In the genomic region with DNA sequence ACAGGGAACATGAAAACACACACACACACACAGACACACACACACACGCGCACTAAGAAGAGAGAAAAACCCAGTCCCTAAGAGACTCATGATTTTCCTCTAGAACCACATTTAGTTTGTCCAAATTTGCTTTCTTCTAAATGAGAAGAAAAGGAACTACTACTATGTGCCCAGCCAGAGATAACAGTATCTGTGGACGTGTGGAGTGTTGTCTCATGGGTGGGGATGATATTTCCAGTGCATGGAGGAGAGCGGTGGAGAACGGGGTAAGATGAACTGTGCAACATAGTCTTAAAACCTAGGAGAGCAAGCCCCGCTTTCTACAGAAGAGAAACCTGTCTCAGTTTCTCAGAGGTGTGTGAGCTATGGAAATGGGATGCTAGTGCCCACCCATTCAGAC, we compare ENCODE assay signal across 30 mouse cellular contexts.
"Had no signal": no experiment of that assay in that cellular context is flagged by ENCODE, and none has a peak within 500 bp of the region (broad histone marks: within the 10 kb centered on the region; RNA-seq: fewer than 3 reads in every experiment).

No protein-coding gene starts in this region.

- DNase-seq: heart, postnatal 10 days; heart, postnatal 14 days; heart, postnatal 36 days; heart, postnatal 4 days; kidney, adult 11 months; kidney, adult 18-20 months; kidney, adult 2 months; kidney, adult 8-10 months; kidney, adult 9 months; kidney, postnatal 10 days; kidney, postnatal 14 days; kidney, postnatal 25 days; kidney, postnatal 36 days; kidney, postnatal 4 days; layer of hippocampus, adult 9-11 months; layer of hippocampus, postnatal 36 days had no signal

- H3K9ac ChIP-seq: heart, embryonic 12.5 days; heart, embryonic 13.5 days; heart, embryonic 15.5 days; hindbrain, embryonic 12.5 days; hindbrain, embryonic 13.5 days; hindbrain, embryonic 14.5 days; hindbrain, embryonic 15.5 days; intestine, embryonic 15.5 days; kidney, embryonic 15.5 days had no signal

- H3K9me3 ChIP-seq: heart, embryonic 12.5 days; heart, embryonic 13.5 days; heart, embryonic 15.5 days; hindbrain, embryonic 10.5 days; hindbrain, embryonic 12.5 days; hindbrain, embryonic 13.5 days; hindbrain, embryonic 15.5 days; intestine, embryonic 15.5 days; kidney, embryonic 15.5 days had no signal

- H3K27ac ChIP-seq: heart, embryonic 13.5 days; heart, embryonic 15.5 days; hindbrain, embryonic 10.5 days; hindbrain, embryonic 12.5 days; hindbrain, embryonic 13.5 days; hindbrain, embryonic 14.5 days; hindbrain, embryonic 15.5 days; hindbrain, postnatal 0 days; intestine, embryonic 15.5 days; kidney, embryonic 15.5 days; kidney, postnatal 0 days; layer of hippocampus, adult 2 months; left cerebral cortex, adult 2 months had no signal

- H3K4me1 ChIP-seq: heart, embryonic 12.5 days; heart, embryonic 13.5 days; heart, embryonic 15.5 days; hindbrain, embryonic 10.5 days; hindbrain, embryonic 12.5 days; hindbrain, embryonic 13.5 days; hindbrain, embryonic 15.5 days; intestine, embryonic 15.5 days; kidney, embryonic 15.5 days had no signal

- H3K27me3 ChIP-seq: heart, embryonic 12.5 days; heart, embryonic 13.5 days; heart, embryonic 15.5 days; hindbrain, embryonic 12.5 days; hindbrain, embryonic 15.5 days; intestine, embryonic 15.5 days; kidney, embryonic 15.5 days had no signal

- H3K4me3 ChIP-seq: heart, embryonic 12.5 days; heart, embryonic 13.5 days; heart, embryonic 15.5 days; hindbrain, embryonic 10.5 days; hindbrain, embryonic 12.5 days; hindbrain, embryonic 13.5 days; hindbrain, embryonic 15.5 days; intestine, embryonic 15.5 days; kidney, embryonic 15.5 days; layer of hippocampus, adult 2 months; left cerebral cortex, adult 2 months had no signal

- H3K36me3 ChIP-seq: heart, embryonic 12.5 days; heart, embryonic 13.5 days; heart, embryonic 15.5 days; hindbrain, embryonic 10.5 days; hindbrain, embryonic 12.5 days; hindbrain, embryonic 13.5 days; hindbrain, embryonic 15.5 days; intestine, embryonic 15.5 days; kidney, embryonic 15.5 days had no signal
